Mouse (Mus musculus) lung, adult 2 months (tissue): ENCODE results near the gene Exosc8.

Experiments
- CTCF ChIP-seq: fragments of 200-500 bp; IDR thresholded peaks from 2 replicates; pipeline ENCODE4 v1.5.1; 2011; ENCODE audit warnings: mild to moderate bottlenecking, low read length, control low read depth; ENCODE audit not compliant: insufficient read depth
- POLR2A ChIP-seq: fragments of 200-500 bp; IDR thresholded peaks from 2 replicates; pipeline ENCODE4 v1.6.1; 2011; ENCODE audit warnings: low read depth, mild to moderate bottlenecking, control low read depth, low read length, borderline replicate concordance; ENCODE audit errors: extremely low read depth

DNA sequence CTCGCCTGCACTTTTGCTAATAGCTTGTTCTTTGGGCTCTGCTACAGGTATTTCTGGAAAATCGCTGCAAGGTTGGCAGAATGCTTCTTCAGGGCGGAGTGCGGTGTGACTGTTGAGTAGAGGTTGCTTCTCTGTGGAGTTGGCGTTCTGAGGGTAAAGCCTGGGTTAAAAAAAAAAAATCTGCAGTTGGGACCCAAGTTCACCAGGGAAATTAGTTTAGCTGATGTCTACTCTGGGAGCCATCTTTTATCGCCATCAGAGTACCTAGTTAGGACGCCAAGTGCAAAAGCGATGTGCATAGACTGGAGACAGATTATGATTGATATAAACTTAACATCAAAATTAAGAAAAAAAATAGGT, 42.2 kb downstream of the Exosc8 start:
- TF ChIP-seq CTCF (no peak), POLR2A (no peak)
